Mouse (Mus musculus) A20 (cell line): ENCODE measurements at regions not wholly inside any gene's neighbourhood (a gene's known extent, or its start where the extent isn't known, plus 50 kb on each side); places are given as distances from the start of the nearest gene placed in this dataset.

Experiments used
- DNase-seq: peaks from one replicate; pipeline ENCODE4 v3.0.0-alpha.2; 2011; ENCODE audit warnings: low read depth, low spot score

- no peak for DNase-seq
These were observed 86.9 kb downstream of the Fam124b start for GRCm38 (mm10) chr1:80131354-80131753.

- DNase-seq = no peak
These were observed 94.3 kb downstream of the Fam124b start for GRCm38 (mm10) chr1:80123966-80124365.

GRCm38 (mm10) chr1:80115913-80116312 lies 102.4 kb downstream of the Fam124b start:
- DNase-seq = no peak

GRCm38 (mm10) chr1:80107747-80108476 lies 110.4 kb downstream of the Fam124b start:
- DNase-seq = no peak

GRCm38 (mm10) chr1:80106269-80106668 lies 112.0 kb downstream of the Fam124b start:
- DNase-seq = peak; percentile 24

- no peak for DNase-seq
These were observed 120.0 kb downstream of the Fam124b start for GRCm38 (mm10) chr1:80098266-80098665.

GRCm38 (mm10) chr1:80091800-80092199 lies 126.5 kb downstream of the Fam124b start:
- no peak for DNase-seq

GRCm38 (mm10) chr1:80091350-80091749 lies 126.9 kb downstream of the Fam124b start:
- DNase-seq = no peak

- DNase-seq = no peak
These were observed 129.6 kb downstream of the Fam124b start for GRCm38 (mm10) chr1:80088651-80089050.

GRCm38 (mm10) chr1:80076357-80076756 lies 141.9 kb downstream of the Fam124b start:
- DNase-seq = no peak

- no peak for DNase-seq
These were observed 143.9 kb downstream of the Fam124b start for GRCm38 (mm10) chr1:80074376-80074775.

- no peak for DNase-seq
These were observed 144.3 kb downstream of the Fam124b start for GRCm38 (mm10) chr1:80073950-80074349.

- DNase-seq = no peak
These were observed 149.1 kb downstream of the Fam124b start for GRCm38 (mm10) chr1:80069141-80069540.

- DNase-seq = no peak
These were observed 156.2 kb downstream of the Fam124b start for GRCm38 (mm10) chr1:80062121-80062520.

GRCm38 (mm10) chr1:80061632-80062031 lies 156.6 kb downstream of the Fam124b start:
- no peak for DNase-seq

GRCm38 (mm10) chr1:80045141-80045540 lies 173.1 kb downstream of the Fam124b start:
- no peak for DNase-seq

GRCm38 (mm10) chr1:80040409-80040808 lies 177.9 kb downstream of the Fam124b start:
- no peak for DNase-seq

GRCm38 (mm10) chr1:80039891-80040290 lies 178.4 kb downstream of the Fam124b start:
- no peak for DNase-seq

- DNase-seq = no peak
These were observed 178.2 kb upstream of the Serpine2 start for GRCm38 (mm10) chr1:80039161-80039560.

GRCm38 (mm10) chr1:80038059-80038458 lies 177.1 kb upstream of the Serpine2 start:
- DNase-seq = no peak

- DNase-seq = no peak
These were observed 175.5 kb upstream of the Serpine2 start for GRCm38 (mm10) chr1:80036436-80036835.

- no peak for DNase-seq
These were observed 172.5 kb upstream of the Serpine2 start for GRCm38 (mm10) chr1:80033522-80033921.

- no peak for DNase-seq
These were observed 172.1 kb upstream of the Serpine2 start for GRCm38 (mm10) chr1:80033121-80033520.

- no peak for DNase-seq
These were observed 171.5 kb upstream of the Serpine2 start for GRCm38 (mm10) chr1:80032464-80032863.
